Mouse (Mus musculus) kidney, postnatal 36 days (tissue): ENCODE data around the gene Hip1.
"Not testable (repeated sequence)": the region's sequence is repeated elsewhere in the genome, so short reads cannot be mapped to it uniquely, and the experiment has no call there.

Source experiments
- DNase-seq, 2 experiments: peaks; one replicate each; pipeline ENCODE4 v3.0.0; 2021 to 2022; ENCODE audit warnings: mixed read lengths in 2 of 2

Gene Hip1

DNA sequence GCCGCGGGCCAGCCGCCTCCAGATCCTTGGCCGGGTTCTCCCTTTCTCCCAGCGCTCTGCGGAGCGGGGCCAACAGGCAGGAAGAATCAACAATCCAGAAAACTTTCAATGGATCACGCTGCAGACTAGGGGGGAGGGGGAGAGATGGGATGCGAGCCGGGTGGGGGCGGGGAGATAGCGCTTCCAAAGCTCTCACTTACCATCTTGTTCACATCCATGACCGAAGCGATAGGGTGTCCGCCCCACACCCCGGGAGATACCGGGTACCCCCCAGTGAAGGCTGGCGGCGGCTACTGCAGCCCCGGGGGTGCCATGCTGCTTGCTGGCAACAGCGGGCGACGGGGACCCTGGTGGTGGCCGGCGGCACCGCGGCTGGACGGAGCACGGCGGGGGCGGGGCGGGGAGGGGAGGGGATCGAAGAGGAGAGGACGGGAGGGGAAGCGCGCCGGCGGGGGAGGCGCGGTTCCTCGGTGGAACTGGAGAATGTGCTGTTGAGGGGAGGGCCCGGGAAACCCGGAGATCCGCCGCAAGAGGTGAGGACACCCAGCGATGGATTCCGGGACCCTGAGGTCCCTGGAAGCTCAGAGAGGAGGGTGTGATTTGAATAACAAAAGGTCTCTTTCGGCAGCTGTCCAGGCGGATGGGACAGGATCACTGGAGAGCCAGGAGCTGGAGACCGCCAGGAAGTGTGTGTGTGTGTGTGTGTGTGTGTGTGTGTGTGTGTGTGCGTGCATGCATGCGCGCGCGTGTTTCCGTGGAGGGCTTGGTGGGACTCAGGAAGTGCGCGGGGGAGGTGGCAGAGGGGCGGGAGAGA, 55.8 kb downstream of the Hip1 start:
- peak; percentile 84 for DNase-seq

DNA sequence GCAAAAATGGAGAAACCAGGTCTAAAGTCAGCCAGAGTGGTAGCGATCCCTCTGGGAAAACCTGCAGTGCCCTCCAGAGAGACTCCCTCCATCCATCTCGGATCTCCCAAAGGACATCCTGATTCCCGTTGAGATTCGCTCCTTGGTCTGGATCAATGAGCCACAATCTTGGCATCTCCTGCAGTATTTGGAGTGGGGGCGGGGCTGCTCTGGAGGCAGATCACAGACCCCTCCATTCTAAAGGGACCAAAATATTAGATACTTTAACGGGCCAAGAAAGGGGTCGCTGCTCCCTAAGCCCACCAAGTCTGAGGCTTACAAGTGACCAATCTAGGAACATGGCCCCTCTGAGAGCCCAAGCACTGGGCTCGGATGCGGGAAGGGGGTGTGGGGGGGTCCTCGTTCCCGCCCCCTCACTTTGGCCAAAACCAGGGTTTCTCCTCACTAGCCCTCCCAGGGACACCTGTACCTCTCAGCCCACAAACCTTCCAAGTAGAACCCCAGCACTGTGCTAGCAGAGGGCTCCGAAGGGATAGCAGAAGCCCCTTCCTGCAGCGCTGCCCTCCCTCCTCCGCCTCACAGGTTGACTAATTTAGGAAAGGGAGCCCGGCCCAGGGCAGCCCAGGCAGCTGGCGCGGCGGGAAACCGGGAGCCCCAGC, 56.6 kb downstream of the Hip1 start:
- no peak for DNase-seq

DNA sequence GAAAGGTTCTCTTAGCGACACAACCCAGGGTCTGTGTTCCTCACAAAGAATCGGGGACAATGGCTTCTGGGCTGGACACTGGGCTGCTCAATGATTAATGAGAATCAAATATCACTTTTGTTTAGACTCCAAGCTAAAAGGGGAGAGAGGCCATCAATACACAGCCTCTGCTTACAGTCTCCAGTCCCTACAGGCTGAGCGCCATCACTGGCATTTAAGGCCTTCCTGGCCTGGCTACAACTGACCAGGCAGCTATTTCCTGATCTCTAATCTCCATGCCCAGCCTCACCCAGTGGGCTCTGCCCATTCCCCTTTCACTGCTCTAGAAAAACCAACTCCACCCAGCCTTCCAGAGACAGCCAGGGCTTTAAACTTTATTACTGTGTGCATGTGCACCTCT, 59.6 kb downstream of the Hip1 start:
- DNase-seq, result no peak

DNA sequence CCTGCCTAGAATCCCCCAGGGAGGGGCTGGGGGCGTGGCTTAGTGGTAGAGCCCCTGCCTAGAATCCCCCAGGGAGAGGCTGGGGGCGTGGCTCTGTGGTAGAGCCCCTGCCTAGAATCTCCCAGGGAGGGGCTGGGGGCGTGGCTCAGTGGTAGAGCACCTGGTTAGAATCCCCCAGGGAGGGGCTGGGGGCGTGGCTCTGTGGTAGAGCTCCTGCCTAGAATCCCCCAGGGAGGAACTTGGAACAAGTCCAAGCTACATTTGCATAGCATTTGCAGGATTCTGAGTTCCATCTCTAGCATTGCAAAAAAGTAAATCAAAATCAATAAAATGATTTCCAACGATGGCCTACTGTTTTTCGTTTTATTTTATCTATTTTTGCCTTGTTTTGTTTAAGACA, 61.1 kb downstream of the Hip1 start:
- DNase-seq, result not testable (repeated sequence)

DNA sequence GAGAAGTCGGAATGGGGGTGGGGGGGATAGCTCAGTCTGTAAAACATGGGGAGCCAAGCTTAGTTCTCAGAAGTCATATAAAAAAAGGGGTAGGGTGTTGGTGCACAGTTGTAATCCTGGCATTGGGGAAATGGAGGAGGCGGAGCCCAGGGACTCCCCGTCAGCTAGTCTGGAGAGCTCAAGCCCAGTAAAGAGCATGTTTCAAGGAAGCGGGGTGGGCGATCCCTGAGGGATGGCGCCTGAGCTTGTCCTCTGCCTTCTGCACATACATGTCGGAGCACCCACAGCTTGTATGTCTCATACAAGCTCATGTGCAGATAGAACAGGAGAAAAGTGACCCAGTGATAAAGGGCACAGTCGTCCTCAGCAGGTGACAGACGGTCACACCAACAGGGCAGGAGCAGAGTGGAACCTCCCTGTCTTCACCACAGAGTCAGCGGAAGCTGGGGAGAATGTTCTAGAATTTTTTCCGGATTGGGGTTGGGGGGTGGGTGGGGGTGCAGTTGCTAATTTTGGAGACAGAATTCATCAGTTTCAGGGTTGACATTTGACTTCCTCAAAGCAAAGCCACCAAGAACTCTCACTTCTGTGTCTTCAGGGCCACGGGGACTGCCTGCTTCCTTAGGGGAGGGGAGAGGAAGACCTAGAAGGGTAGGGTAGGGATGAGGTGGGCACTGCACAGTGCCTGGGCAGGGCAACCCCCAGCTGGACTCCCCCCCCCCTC, 65.9 kb downstream of the Hip1 start:
- no peak for DNase-seq

DNA sequence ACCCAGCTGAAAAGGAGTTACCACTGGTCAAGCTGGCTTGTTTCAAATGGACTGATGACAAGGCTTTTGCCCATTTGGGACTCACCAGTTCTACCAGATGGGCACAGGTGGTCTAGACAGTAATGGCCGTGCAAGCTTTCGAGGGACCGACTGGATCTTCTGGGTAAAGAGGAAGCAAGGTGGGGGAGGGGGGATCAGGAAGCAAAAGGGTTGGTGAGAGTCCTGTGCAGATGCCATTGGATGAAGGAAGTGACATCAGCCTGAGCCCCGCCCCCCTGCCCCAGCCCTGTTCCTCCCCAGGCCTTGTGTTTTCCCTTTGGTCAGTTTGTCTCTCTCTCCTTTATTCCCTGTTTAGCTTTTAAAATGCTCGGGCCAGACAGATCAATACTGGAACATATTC, 68.7 kb downstream of the Hip1 start:
- peak in 1 of 2 experiments; percentile 42 for DNase-seq

DNA sequence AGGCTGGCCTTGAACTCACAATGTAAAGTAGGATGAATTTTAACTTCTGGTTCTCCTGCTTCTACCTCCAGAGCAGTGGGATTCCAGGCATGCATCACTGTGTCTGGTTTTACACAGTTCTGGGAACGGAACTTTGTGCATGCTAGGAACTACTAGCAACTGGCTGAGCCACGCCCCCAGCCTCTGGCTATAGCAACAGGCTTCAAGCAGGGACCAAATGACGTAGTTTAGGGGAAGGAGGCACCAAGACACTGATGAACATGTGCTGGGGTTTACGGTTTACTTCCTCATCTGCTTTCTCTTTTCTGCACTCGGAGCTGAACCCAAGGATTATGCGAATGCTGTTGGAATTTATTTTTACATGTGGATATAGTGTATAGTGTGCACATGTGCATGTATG, 72.5 kb downstream of the Hip1 start:
- DNase-seq, result peak in 1 of 2 experiments; percentile 31

DNA sequence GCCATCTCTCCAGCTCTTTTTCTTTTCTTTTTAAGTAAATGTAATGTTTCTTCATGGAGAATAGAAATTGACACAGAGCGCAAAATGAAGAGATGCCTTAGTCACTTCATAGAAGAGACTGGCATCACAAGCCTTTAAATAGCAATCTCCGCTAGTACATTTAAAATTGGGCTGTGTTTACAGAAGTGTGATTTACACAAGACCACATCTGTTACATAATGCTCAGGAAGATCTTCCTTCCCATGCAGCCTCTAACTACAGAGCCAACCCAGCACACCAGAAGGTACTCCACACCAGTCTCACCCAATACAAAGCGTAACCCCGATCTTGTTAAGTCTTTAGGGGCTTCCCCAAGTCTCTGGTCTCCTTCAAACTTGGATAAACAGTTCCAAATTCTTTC, 73.2 kb downstream of the Hip1 start:
- no peak for DNase-seq

DNA sequence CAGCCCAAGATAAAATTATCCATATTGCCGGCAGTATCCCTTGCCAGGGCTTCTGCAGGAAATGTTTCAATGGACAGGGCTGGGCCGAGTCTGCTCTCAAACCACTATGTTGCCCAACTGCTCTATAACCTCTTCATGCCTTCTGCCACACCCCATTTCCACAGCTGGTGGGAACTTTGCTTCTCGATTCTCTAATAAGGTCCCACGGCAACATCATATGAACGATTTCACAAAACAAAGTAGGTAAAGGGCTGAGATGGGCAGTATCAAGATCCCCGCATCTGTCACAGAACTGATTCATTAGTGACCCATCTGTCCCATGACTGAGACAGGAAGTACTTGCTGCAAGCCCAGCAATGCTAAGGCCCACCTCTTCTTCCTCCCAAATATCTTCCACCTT, 76.6 kb downstream of the Hip1 start:
- DNase-seq, result no peak

DNA sequence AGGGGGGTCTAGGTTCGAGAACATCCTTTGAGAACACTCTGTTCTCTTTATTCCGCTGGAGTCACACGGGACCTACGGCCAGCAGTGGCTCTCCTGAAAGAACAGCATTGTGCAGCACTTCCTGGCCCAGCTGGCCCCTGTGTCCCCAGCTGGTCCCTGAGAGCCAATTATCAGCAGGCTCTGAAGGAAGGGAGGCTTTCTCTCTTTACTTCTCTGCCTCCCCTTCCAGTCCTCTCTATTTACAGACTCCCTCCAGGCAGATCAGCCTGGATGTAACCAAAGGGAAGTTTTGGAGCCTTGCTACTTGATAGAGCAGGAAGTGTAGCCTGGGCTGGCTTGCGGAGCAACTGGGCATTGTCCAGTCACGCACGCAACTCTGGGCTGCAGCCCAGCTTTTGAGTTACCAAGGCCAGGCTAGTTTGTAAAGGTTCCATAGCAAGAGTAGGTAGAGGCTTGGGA, 79.1 kb downstream of the Hip1 start:
- DNase-seq, result peak; percentile 38 to 48

DNA sequence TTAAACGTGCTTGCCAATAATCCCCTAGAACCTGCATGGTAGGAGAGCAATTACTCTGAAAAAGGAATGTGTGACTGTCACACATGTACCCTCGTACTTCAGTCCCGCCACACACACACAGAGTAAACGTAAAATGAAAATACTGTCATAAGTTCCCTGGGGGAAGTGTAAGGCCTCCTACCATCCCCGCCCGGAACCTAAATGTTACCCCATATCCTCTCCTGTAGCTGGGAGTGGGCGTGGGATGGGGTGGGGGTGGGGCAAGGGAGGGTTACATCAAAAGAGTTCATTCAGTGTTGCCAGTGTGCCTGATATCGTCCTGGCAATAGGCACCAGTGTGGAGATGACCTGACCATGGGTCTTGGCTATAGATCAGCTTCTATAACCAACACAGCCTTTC, 81.5 kb downstream of the Hip1 start:
- DNase-seq, result no peak

DNA sequence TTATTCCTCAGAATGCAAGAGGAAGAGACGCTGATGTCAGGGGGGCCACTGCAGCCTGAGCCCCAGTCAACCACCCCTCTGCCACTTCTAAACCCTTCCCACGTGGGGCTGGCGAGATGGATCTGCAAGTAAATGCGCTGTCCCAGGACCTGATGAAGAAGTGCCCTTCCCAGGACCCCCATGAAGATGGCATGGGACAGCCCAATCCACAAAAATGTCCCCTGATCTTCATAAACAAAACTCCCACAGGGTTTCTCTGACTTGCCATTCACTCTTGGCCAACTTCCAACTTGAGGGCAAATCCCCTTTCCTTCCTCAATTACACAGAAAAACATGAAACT, 84.1 kb downstream of the Hip1 start:
- no peak for DNase-seq

DNA sequence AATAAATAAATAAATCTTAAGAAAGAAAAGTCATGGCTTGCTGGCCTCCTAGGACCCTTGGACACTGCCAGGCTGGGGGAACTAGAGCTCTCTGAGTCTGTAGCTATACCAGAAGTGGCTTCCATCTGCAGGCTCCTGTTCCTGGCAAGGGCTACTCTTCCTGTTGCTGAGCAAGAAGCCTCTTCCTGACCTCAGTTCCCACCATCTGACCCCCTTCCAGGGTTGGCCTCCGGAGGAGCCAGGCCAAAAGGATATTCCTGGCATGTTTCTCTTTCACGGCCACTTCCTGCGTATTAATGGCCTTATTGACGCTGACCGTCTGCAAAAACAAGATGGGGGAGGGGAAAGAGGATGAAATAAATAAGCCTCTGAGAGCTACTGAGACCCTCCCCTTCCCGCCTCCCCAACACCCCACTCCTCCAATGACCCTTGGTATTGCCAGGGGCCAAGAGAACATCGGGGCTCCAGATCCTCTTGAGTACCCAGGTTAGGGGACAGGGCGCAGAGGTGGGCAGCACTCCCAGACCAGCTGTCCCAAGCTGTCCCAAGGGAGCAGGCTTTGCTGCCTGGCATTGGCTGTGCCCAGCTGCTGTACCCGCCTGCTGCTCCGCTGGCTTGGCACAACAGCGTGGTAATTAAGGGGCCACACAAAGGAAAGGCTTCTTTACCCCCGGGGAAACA, 84.6 kb downstream of the Hip1 start:
- peak; percentile 73 to 84 for DNase-seq

DNA sequence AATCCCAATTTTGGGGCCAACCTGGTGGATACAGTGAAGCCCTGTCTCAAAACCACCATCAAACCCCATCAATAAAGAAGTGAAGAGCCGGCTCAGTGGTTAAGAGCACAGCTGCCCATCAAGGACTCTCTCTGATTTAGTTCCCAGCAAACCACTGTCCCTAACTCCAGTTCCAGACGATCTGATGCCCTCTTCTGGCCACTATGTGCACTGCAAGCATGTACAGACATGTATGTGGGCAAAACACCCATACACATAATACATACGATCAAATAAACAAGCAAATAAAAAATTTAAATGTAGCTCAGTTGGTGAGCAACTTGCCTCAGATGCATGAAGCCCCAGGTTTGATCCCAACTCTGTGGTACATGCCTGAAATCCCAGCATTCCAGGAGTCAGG, 85.4 kb downstream of the Hip1 start:
- peak; percentile 22 to 62 for DNase-seq

DNA sequence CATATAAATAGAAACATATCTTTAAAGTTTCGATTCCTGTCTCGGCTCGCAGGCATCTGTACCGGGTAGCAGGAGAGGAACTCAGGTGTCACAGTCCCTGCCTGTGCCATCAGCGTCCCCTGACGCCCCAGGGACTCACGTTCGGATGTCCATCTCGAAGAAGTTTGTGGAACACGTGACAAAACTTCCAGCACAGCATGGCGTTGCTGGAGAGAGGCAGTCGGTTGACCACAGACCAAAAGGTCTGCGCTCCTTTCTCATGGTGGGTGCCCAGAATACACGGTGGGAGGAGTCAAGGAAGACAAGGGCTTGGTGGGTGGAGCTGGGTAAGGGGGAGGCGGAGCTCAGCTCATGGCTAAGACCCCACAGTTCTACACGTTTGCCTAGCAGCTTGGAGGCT, 87.0 kb downstream of the Hip1 start:
- no peak for DNase-seq

DNA sequence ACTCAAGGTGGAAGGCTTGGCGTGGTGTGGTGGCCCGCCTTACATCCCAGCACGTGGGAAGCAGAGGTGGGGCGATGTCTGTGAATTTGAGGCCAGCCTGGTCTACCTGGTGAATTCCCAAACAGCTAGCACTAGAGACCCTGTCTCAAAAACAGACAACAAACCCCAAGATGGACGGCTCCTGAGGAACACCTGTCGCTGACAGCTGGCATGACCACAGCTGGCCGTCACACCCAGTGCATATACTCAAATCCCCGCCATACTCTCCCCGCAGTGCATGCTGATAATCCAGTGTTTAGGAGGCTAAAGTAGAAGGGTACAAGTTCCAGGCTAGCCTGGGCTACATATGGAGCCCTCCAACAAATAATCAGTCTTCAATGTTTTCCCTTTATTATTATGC, 88.4 kb downstream of the Hip1 start:
- no peak for DNase-seq

DNA sequence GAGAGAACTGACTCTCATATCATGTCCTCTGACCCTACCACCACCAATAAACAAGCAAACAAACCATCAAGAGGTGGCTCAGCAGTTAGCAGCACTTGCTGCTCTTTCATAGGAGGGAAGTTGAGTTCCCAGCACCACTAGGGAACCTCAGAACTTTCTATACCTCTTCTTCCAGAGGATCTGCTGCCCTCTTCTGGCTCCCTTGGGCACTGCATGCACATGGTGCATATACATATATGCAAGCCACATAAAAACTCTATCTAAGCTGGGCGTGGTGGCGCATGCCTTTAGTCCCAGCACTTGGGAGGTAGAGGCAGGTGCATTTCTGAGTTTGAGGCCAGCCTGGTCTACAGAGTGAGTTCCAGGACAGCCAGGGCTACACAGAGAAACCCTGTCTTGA, 90.7 kb downstream of the Hip1 start:
- peak in 1 of 2 experiments; percentile 22 for DNase-seq

DNA sequence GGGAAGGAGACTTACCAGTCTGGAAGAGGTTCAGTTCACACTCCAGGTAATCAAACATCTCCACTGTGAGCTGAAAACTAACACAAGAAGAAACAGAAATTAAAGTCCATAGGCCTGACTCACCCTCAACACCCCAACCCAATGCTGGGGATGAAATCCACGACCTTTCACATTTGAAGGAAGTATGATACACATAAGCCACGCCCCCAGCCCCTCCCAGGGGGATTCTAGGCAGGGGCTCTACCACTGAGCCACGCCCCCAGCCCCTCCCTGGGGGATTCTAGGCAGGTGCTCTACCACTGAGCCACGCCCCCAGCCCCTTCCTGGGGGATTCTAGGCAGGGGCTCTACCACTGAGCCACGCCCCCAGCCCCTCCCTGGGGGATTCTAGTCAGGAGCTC, 93.4 kb downstream of the Hip1 start:
- DNase-seq, result not testable (repeated sequence)

DNA sequence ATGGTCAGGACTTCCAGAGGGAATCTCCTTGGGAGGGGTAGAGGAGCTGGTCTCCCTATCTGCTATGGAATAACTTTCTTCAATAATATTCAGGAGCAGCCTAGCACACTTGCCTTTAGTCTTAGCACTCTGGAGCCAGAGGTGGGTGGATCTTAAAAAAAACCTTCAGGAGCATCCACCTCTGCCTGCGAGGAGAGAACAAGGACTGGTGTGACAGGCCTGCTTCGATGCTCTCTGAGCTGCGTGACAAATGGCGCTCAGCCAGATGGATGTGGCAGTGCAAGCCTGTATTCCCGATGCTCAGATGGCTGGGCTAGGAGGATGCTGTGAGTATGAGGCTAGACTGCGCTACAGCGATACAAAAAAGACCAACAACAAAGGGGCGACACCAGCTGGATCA, 93.8 kb downstream of the Hip1 start:
- DNase-seq, result no peak

DNA sequence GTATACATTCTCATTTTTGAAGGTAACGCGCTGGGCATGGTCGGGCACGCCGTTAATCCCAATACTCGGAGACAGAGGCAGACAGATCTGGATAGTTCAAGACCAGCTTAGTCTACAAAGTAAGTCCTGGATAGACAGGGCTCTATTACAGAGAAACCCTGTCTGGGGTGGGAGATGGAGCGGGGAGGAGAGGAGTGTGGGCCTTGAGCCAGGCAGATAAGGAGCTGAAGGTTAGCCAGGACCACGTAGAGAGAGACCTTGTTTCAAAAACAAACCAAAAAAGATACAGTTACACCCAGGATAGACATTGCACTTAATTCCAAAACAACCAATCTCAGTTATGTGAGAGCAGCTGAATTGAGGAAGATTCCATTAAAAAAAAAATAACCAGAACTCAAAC, 99.2 kb downstream of the Hip1 start:
- no peak for DNase-seq

DNA sequence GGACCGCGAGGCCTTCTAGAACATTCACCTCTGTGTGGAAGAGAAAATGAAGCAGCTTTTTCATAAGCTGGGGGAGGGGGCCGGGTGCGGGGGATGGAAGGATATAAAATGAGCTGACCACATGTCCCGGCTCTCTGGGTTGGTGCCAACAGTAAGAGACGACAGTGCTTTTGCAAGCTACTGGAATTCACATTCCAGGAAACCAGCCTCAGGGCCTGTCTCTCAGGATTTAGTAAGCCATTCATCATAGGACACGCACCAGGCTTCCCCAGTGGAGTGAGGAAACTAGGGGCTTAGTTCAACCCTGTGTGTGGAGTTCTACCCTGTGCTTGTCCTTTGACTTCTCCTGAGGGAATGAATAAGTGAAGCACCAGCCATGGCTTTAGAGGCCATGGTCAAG, 102.5 kb downstream of the Hip1 start:
- peak; percentile 29 to 46 for DNase-seq

DNA sequence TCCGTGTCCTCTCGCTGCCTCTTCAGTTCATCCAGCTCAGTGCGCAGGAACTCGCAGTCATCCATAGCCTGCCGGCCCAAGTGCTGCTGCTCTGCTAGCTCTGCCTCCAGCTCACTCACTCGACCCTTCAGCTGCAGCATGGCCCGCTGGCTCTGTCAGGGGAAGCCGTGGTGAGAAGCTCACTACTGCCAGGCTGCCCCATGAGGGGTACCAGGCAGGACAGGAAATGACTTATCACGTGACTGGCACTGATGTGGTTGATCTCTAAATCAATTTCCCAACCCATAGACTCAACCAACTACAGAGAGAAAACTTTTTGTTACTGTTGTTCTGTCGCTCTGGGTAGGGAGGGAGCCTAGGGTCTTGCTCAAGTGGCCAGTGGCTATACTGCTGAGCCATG, 109.9 kb downstream of the Hip1 start:
- DNase-seq, result no peak

DNA sequence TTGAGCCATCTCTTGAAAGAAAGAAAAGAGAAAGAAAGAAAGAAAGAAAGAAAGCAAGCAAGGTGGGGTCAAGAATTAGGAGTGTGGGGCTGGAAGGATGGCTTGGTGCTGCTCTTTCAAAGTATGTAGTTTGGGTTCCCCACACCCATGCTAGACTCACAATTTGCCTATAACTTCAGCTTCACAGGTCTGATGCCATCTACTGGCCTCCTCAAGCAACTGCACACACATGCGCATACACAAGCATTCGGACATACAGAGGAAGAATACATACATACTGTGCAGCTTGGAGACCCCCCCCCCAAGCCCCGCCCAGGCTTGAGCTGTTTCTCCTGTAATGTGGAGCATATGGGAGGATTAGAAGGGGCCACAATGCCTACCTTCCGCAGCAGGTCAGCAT, 111.1 kb downstream of the Hip1 start:
- no peak for DNase-seq
